Mouse (Mus musculus): ENCODE results near the gene Prkcd.
A peak's percentile ranks its signal among the peaks of the same experiment; 100 is the strongest.

The Prkcd gene

GRCm38 (mm10) chr14:30635219-30635910 is 9.4 kb upstream of the Prkcd start:
- no peak for DNase-seq (ENCODE audit: low spot score in 2 of 2)

GRCm38 (mm10) chr14:30634418-30634817 is 8.4 kb upstream of the Prkcd start:
- no peak for DNase-seq (ENCODE audit: low spot score in 2 of 2)

- DNase-seq (ENCODE audit: low spot score in 2 of 2) = no peak
Measured at GRCm38 (mm10) chr14:30633708-30634107, 7.7 kb upstream of the Prkcd start.

- DNase-seq (ENCODE audit: low spot score in 2 of 2) = no peak
Measured at GRCm38 (mm10) chr14:30631834-30632233, 5.8 kb upstream of the Prkcd start.

- DNase-seq (ENCODE audit: low spot score in 2 of 2) = no peak
Measured at GRCm38 (mm10) chr14:30630811-30631576, 5.0 kb upstream of the Prkcd start.

- no peak for DNase-seq (ENCODE audit: low spot score in 2 of 2)
Measured at GRCm38 (mm10) chr14:30629839-30630238, 3.8 kb upstream of the Prkcd start.

GRCm38 (mm10) chr14:30628235-30628634 is 2.2 kb upstream of the Prkcd start:
- DNase-seq (ENCODE audit: low spot score in 2 of 2) = no peak

GRCm38 (mm10) chr14:30626756-30627742 is 1.0 kb upstream of the Prkcd start:
- DNase-seq (ENCODE audit: low spot score in 2 of 2) = no peak

- DNase-seq (ENCODE audit: low spot score in 2 of 2) = peak; percentile 31 to 33
Measured at GRCm38 (mm10) chr14:30625131-30625807, 741 bp downstream of the Prkcd start.

- no peak for DNase-seq (ENCODE audit: low spot score in 2 of 2)
Measured at GRCm38 (mm10) chr14:30624277-30624721, 1.7 kb downstream of the Prkcd start.

GRCm38 (mm10) chr14:30622556-30622955 is 3.5 kb downstream of the Prkcd start:
- DNase-seq (ENCODE audit: low spot score in 2 of 2) = no peak

GRCm38 (mm10) chr14:30622130-30622529 is 3.9 kb downstream of the Prkcd start:
- DNase-seq (ENCODE audit: low spot score in 2 of 2) = no peak

GRCm38 (mm10) chr14:30619982-30620578 is 5.9 kb downstream of the Prkcd start:
- no peak for DNase-seq (ENCODE audit: low spot score in 2 of 2)

GRCm38 (mm10) chr14:30618746-30619275 is 7.2 kb downstream of the Prkcd start:
- DNase-seq (ENCODE audit: low spot score in 2 of 2) = no peak

GRCm38 (mm10) chr14:30616751-30617150 is 9.3 kb downstream of the Prkcd start:
- DNase-seq (ENCODE audit: low spot score in 2 of 2) = no peak

GRCm38 (mm10) chr14:30612962-30613715 is 12.9 kb downstream of the Prkcd start:
- no peak for DNase-seq (ENCODE audit: low spot score in 2 of 2)

GRCm38 (mm10) chr14:30612523-30612922 is 13.5 kb downstream of the Prkcd start:
- peak; percentile 42 to 86 for DNase-seq (ENCODE audit: low spot score in 2 of 2)

- no peak for DNase-seq (ENCODE audit: low spot score in 2 of 2)
Measured at GRCm38 (mm10) chr14:30610940-30611339, 15.1 kb downstream of the Prkcd start.

- DNase-seq (ENCODE audit: low spot score in 2 of 2) = no peak
Measured at GRCm38 (mm10) chr14:30610304-30610703, 15.7 kb downstream of the Prkcd start.

GRCm38 (mm10) chr14:30609499-30609898 is 16.5 kb downstream of the Prkcd start:
- DNase-seq (ENCODE audit: low spot score in 2 of 2) = no peak
